Mouse (Mus musculus): ENCODE data around the gene BC067074. TPM values are rescaled to one million over a fixed set of nuclear protein-coding genes. Genes with fewer than 3 reads are reported as not detected.

The BC067074 gene
- total RNA-seq, 1 experiment: 4.1 TPM

- TF ChIP-seq ZC3H11A (IDR thresholded peaks at IDR 0.05; ENCODE audit: borderline replicate concordance, low read depth, low read length): peak; percentile 2; the same call in 1 of the 2 replicates
- TF ChIP-seq MAFK (IDR thresholded peaks at IDR 0.05; ENCODE audit: insufficient read depth, low read depth, low read length): no peak
- no peak for TF ChIP-seq CHD2 (IDR thresholded peaks at IDR 0.05; ENCODE audit: low read depth, low read length)
- H3K9me3 ChIP-seq (ENCODE audit: control insufficient read depth, insufficient read depth, low read depth, low read length): no peaks in the 10 kb centered on the region
- no peaks in the 10 kb centered on the region; a peak in 1 of 4 replicates for H3K4me1 ChIP-seq (ENCODE audit: control insufficient read depth in 2 of 2, insufficient read depth in 2 of 2, low read length in 2 of 2, poor library complexity in 1 of 2)
- no peak overlapping the region for H3K9ac ChIP-seq (ENCODE audit: insufficient read depth, low read depth, low read length, poor library complexity, severe bottlenecking)
- H3K36me3 ChIP-seq (ENCODE audit: control insufficient read depth, insufficient read depth, low read length, poor library complexity, severe bottlenecking): no peaks in the 10 kb centered on the region
- in situ Hi-C loops (cut with MboI; ENCODE audit: low sequenced_read_pairs in 2 of 2, unreplicated experiment in 2 of 2): loop anchor here (10.0 to 25.0 kb wide), 2 partner anchors 195 to 212 kb away; partner anchors contain the start of gene Gpx8 (in 1 of the 2)
- no peak for DNase-seq (ENCODE audit: low read depth, low spot score)
- H3K4me3 ChIP-seq (ENCODE audit: insufficient read depth in 1 of 2, low read depth in 1 of 2, low read length in 2 of 2, poor library complexity in 1 of 2, severe bottlenecking in 1 of 2): no peak overlapping the region
- H3K27ac ChIP-seq (ENCODE audit: insufficient read depth, low read depth, low read length, poor library complexity, severe bottlenecking): no peak overlapping the region
Measured at GRCm38 (mm10) chr13:113257190-113257589, 35.8 kb upstream of the BC067074 start.

GRCm38 (mm10) chr13:113259237-113259636 is 33.7 kb upstream of the BC067074 start:
- Histone ChIP-seq H3K4me1 (ENCODE audit: control insufficient read depth in 2 of 2, insufficient read depth in 2 of 2, low read length in 2 of 2, poor library complexity in 1 of 2) (0 out of 4 replicates have a peak, but pooled peaks cover 0 to 2% of the 10 kb centered on the region in 2 experiments), H3K9me3 (ENCODE audit: control insufficient read depth, insufficient read depth, low read depth, low read length) (no peaks in the 10 kb centered on the region), H3K27ac (ENCODE audit: insufficient read depth, low read depth, low read length, poor library complexity, severe bottlenecking) (no peak overlapping the region), H3K36me3 (ENCODE audit: control insufficient read depth, insufficient read depth, low read length, poor library complexity, severe bottlenecking) (no peaks in the 10 kb centered on the region), H3K4me3 (ENCODE audit: insufficient read depth in 1 of 2, low read depth in 1 of 2, low read length in 2 of 2, poor library complexity in 1 of 2, severe bottlenecking in 1 of 2) (no peak overlapping the region), H3K9ac (ENCODE audit: insufficient read depth, low read depth, low read length, poor library complexity, severe bottlenecking) (no peak overlapping the region)
- no peak for DNase-seq (ENCODE audit: low read depth, low spot score)
- in situ Hi-C loops (cut with MboI; ENCODE audit: low sequenced_read_pairs in 2 of 2, unreplicated experiment in 2 of 2): loop anchor here (10.0 to 25.0 kb wide), 2 partner anchors 197 to 214 kb away; partner anchors contain the start of gene Gpx8 (in 1 of the 2)
- no peak for TF ChIP-seq HCFC1 (IDR thresholded peaks at IDR 0.05; ENCODE audit: borderline replicate concordance, insufficient read depth, low read length)
- no peak for TF ChIP-seq ZNF384 (IDR thresholded peaks at IDR 0.05; ENCODE audit: low read depth, low read length)
- no peak for TF ChIP-seq ZC3H11A (IDR thresholded peaks at IDR 0.05; ENCODE audit: borderline replicate concordance, low read depth, low read length)
- TF ChIP-seq CHD2 (IDR thresholded peaks at IDR 0.05; ENCODE audit: low read depth, low read length): no peak
- no peak for TF ChIP-seq MAFK (IDR thresholded peaks at IDR 0.05; ENCODE audit: insufficient read depth, low read depth, low read length)

- H3K4me1 ChIP-seq (ENCODE audit: control insufficient read depth in 2 of 2, insufficient read depth in 2 of 2, low read length in 2 of 2, poor library complexity in 1 of 2): peaks cover 2% of the 10 kb centered on the region in 2 experiments; a peak in 1 of 4 replicates
- H3K9me3 ChIP-seq (ENCODE audit: control insufficient read depth, insufficient read depth, low read depth, low read length): no peaks in the 10 kb centered on the region
- no peak overlapping the region for H3K27ac ChIP-seq (ENCODE audit: insufficient read depth, low read depth, low read length, poor library complexity, severe bottlenecking)
- no peak overlapping the region for H3K4me3 ChIP-seq (ENCODE audit: insufficient read depth in 1 of 2, low read depth in 1 of 2, low read length in 2 of 2, poor library complexity in 1 of 2, severe bottlenecking in 1 of 2)
- in situ Hi-C loops (cut with MboI; ENCODE audit: low sequenced_read_pairs in 2 of 2, unreplicated experiment in 2 of 2): loop anchor here in 1 of 2 experiments (25.0 kb wide), 1 partner anchor 201 kb away; no protein-coding TSS in a partner anchor
- no peak for DNase-seq (ENCODE audit: low read depth, low spot score)
- TF ChIP-seq HCFC1 (IDR thresholded peaks at IDR 0.05; ENCODE audit: borderline replicate concordance, insufficient read depth, low read length) (no peak), ZNF384 (IDR thresholded peaks at IDR 0.05; ENCODE audit: low read depth, low read length) (no peak), ZC3H11A (IDR thresholded peaks at IDR 0.05; ENCODE audit: borderline replicate concordance, low read depth, low read length) (no peak), CHD2 (IDR thresholded peaks at IDR 0.05; ENCODE audit: low read depth, low read length) (no peak), MAFK (IDR thresholded peaks at IDR 0.05; ENCODE audit: insufficient read depth, low read depth, low read length) (no peak)
- H3K9ac ChIP-seq (ENCODE audit: insufficient read depth, low read depth, low read length, poor library complexity, severe bottlenecking): no peak overlapping the region
- no peaks in the 10 kb centered on the region for H3K36me3 ChIP-seq (ENCODE audit: control insufficient read depth, insufficient read depth, low read length, poor library complexity, severe bottlenecking)
Measured at GRCm38 (mm10) chr13:113262822-113263221, 30.1 kb upstream of the BC067074 start.

- H3K4me3 ChIP-seq (ENCODE audit: insufficient read depth in 1 of 2, low read depth in 1 of 2, low read length in 2 of 2, poor library complexity in 1 of 2, severe bottlenecking in 1 of 2): no peak overlapping the region
- in situ Hi-C loops (cut with MboI; ENCODE audit: low sequenced_read_pairs in 2 of 2, unreplicated experiment in 2 of 2): loop anchor here in 1 of 2 experiments (25.0 kb wide), 1 partner anchor 203 kb away; no protein-coding TSS in a partner anchor
- H3K27ac ChIP-seq (ENCODE audit: insufficient read depth, low read depth, low read length, poor library complexity, severe bottlenecking): no peak overlapping the region
- H3K9ac ChIP-seq (ENCODE audit: insufficient read depth, low read depth, low read length, poor library complexity, severe bottlenecking): no peak overlapping the region
- H3K9me3 ChIP-seq (ENCODE audit: control insufficient read depth, insufficient read depth, low read depth, low read length): no peaks in the 10 kb centered on the region
- no peak for DNase-seq (ENCODE audit: low read depth, low spot score)
- H3K36me3 ChIP-seq (ENCODE audit: control insufficient read depth, insufficient read depth, low read length, poor library complexity, severe bottlenecking): no peaks in the 10 kb centered on the region
- H3K4me1 ChIP-seq (ENCODE audit: control insufficient read depth in 2 of 2, insufficient read depth in 2 of 2, low read length in 2 of 2, poor library complexity in 1 of 2): peaks cover 2% of the 10 kb centered on the region in 2 experiments; a peak in 1 of 4 replicates
- TF ChIP-seq ZC3H11A (IDR thresholded peaks at IDR 0.05; ENCODE audit: borderline replicate concordance, low read depth, low read length) (peak; percentile 80), ZNF384 (IDR thresholded peaks at IDR 0.05; ENCODE audit: low read depth, low read length) (no peak)
Measured at GRCm38 (mm10) chr13:113265257-113265656, 27.7 kb upstream of the BC067074 start.
